15 mouse cellular contexts compared by ENCODE assay signal in the genomic region with DNA sequence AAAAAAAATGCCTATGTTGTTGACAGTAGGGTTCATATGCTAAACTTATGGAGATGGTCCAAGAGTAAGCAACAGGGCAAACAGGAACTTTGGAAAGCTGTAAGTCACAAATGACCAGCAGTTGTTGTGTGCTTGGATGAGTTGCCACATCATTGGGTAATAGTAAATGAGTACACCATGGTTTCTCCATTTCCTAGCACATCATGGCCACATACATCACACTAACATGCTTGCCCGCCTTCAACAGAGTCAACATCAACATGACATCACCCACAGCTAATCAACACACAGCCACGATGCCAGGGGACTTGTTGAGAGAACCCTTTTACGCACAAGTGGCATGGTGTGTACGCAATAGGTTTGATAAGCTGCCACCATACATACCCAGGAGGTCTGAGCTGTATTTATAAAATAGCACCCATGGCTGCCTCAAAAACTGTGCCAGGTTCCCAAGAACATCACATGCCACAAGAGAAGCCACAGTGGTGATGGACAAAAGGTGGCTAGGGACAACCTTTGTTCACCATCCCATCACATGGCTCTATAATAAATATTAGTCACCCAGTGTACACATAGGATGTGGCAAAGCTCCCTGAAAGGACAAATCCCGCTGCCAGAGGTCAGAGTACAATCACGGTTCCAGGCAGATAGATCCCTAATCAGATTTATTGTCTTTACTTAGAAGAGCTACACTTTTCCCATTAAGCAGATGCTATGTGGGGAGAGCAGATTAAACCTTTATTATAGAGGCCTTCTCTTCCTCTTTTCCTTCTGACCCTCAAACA.
"Had no signal": no experiment of that assay in that cellular context is flagged by ENCODE, and none has a peak within 500 bp of the region (broad histone marks: within the 10 kb centered on the region; RNA-seq: fewer than 3 reads in every experiment).

No protein-coding gene starts in this region.

- H3K4me2 ChIP-seq: limb, embryonic 15.5 days; lung, embryonic 15.5 days; midbrain, embryonic 13.5 days; neural tube, embryonic 12.5 days; stomach, embryonic 15.5 days had no signal

- H3K36me3 ChIP-seq: limb, embryonic 15.5 days; lung, embryonic 15.5 days; midbrain, embryonic 13.5 days; neural tube, embryonic 12.5 days; stomach, embryonic 15.5 days had no signal

- ATAC-seq: hindbrain, postnatal 0 days; midbrain, embryonic 13.5 days had no signal

- H3K4me3 ChIP-seq: layer of hippocampus, adult 2 months; left cerebral cortex, adult 2 months; limb, embryonic 15.5 days; lung, embryonic 15.5 days; midbrain, embryonic 13.5 days; neural tube, embryonic 12.5 days; stomach, embryonic 15.5 days had no signal

- H3K4me1 ChIP-seq: limb, embryonic 15.5 days; lung, embryonic 15.5 days; midbrain, embryonic 13.5 days; neural tube, embryonic 12.5 days; stomach, embryonic 15.5 days had no signal

- H3K27ac ChIP-seq: hindbrain, postnatal 0 days; layer of hippocampus, adult 2 months; left cerebral cortex, adult 2 months; limb, embryonic 15.5 days; lung, embryonic 15.5 days; midbrain, embryonic 13.5 days; neural tube, embryonic 12.5 days; stomach, embryonic 15.5 days had no signal

- H3K9me3 ChIP-seq: limb, embryonic 15.5 days; lung, embryonic 15.5 days; neural tube, embryonic 12.5 days; stomach, embryonic 15.5 days had no signal

- H3K9ac ChIP-seq: limb, embryonic 15.5 days; lung, embryonic 15.5 days; midbrain, embryonic 13.5 days; neural tube, embryonic 12.5 days; stomach, embryonic 15.5 days had no signal

- H3K27me3 ChIP-seq: limb, embryonic 15.5 days; lung, embryonic 15.5 days; midbrain, embryonic 13.5 days; neural tube, embryonic 12.5 days; stomach, embryonic 15.5 days had no signal

- DNase-seq: kidney, adult 11 months; kidney, adult 9 months; kidney, postnatal 10 days; kidney, postnatal 4 days; lung, postnatal 36 days; spleen, adult 18-20 months; thymus, postnatal 4 days had no signal
